Mouse (Mus musculus) midbrain, postnatal 0 days (tissue): ENCODE data around the gene Slc32a1. TPM values are rescaled to one million over a fixed set of nuclear protein-coding genes. Genes with fewer than 3 reads are reported as not detected.

Experiments used
- ATAC-seq: fragments of 200-750 bp; cut with Nextera tagmentation; 2 replicates; pipeline ENCODE4 v1.8.0; 2017; ENCODE audit warnings: moderate number of reproducible peaks, mild to moderate bottlenecking, moderate TSS enrichment, moderate library complexity; ENCODE audit not compliant: low FRiP score
- DNase-seq: peaks from one replicate; pipeline ENCODE4 v3.0.0-alpha.2; 2015; ENCODE audit warnings: low spot score
- H3K27ac ChIP-seq: fragments of 300-500 bp; sonication (generic); 2 replicates; pipeline ENCODE4 v1.5.1; 2014; ENCODE audit warnings: low read depth, mild to moderate bottlenecking, low read length, mixed read lengths
- H3K27me3 ChIP-seq: fragments of 300-500 bp; sonication (generic); 2 replicates; pipeline ENCODE4 v1.6.1; 2014; ENCODE audit warnings: low read length, control low read depth, mixed read lengths; ENCODE audit not compliant: insufficient read depth
- H3K36me3 ChIP-seq: fragments of 300-500 bp; sonication (generic); 2 replicates; pipeline ENCODE4 v1.6.1; 2014; ENCODE audit warnings: low read length, control low read depth, mixed read lengths; ENCODE audit not compliant: insufficient read depth
- H3K4me1 ChIP-seq: fragments of 300-500 bp; sonication (generic); 2 replicates; pipeline ENCODE4 v1.6.1; 2014; ENCODE audit warnings: mild to moderate bottlenecking, control low read depth, antibody characterized with exemption, low read length, mixed read lengths; ENCODE audit not compliant: insufficient read depth
- H3K4me2 ChIP-seq: fragments of 300-500 bp; sonication (generic); 2 replicates; pipeline ENCODE4 v1.6.1; 2014; ENCODE audit warnings: low read depth, mild to moderate bottlenecking, low read length, mixed read lengths; ENCODE audit not compliant: poor library complexity, severe bottlenecking
- H3K4me3 ChIP-seq: fragments of 300-500 bp; sonication (generic); 2 replicates; pipeline ENCODE4 v1.5.1; 2014; ENCODE audit warnings: low read depth, mild to moderate bottlenecking, low read length, moderate library complexity
- H3K9ac ChIP-seq: fragments of 300-500 bp; sonication (generic); replicated peaks from 2 replicates; pipeline ENCODE4 v1.6.1; 2014; ENCODE audit warnings: mild to moderate bottlenecking, low read length, moderate library complexity, mixed read lengths; ENCODE audit not compliant: poor library complexity, severe bottlenecking
- H3K9me3 ChIP-seq: fragments of 300-500 bp; sonication (generic); 2 replicates; pipeline ENCODE4 v1.6.1; 2016; ENCODE audit warnings: low read length, control low read depth
- CTCF ChIP-seq: IDR thresholded peaks from 2 replicates; pipeline ENCODE4 v1.5.1; 2016; ENCODE audit warnings: antibody characterized with exemption, mild to moderate bottlenecking
- WGBS: fragments of 180-500 bp; shearing (Covaris S2); extraction: QIAGEN DNeasy Blood & Tissue Kit; methylation state at CpG from one replicate; pipeline ENCODE4 v1.1.7; 2014; 5-methylcytosine and 5-hydroxymethylcytosine counted together
- polyA plus RNA-seq: library from polyadenylated mRNA; unstranded; fragments of >200 nt; fragmentation: Nextera tagmentation; extraction: Ambion mirVana; gene quantifications from 2 replicates; pipeline ENCODE4 v1.2.1, GENCODE M21; 2015
- total RNA-seq: library from RNA; depleted of rRNA; stranded (reverse); fragments of >200 nt; gene quantifications from 2 replicates; pipeline ENCODE4 v1.2.3, GENCODE M21; 2014

The Slc32a1 gene
- total and polyA plus RNA-seq, 2 experiments from 2014 or later: 14.3 to 63.6 TPM

- Histone ChIP-seq H3K4me3 (peak overlapping the region; percentile 40), H3K4me2 (peak overlapping the region; percentile 51), H3K27ac (peak overlapping the region; percentile 69), H3K27me3 (peaks cover 16% of the 10 kb centered on the region), H3K9me3 (no peaks in the 10 kb centered on the region), H3K36me3 (no peaks in the 10 kb centered on the region), H3K9ac (no peak overlapping the region; the same call in 1 of the 2 replicates), H3K4me1 (no peaks in the 10 kb centered on the region)
- DNase-seq: peak; percentile 75
- ATAC-seq: no peak
- TF ChIP-seq CTCF: no peak
- 9% methylated on average over 4 of the region's 4 CpGs for WGBS
Measured at GRCm38 (mm10) chr2:158606511-158606964, 4.0 kb upstream of the Slc32a1 start.

- WGBS: under 1% methylated on average over 27 of the region's 27 CpGs
- no peaks in the 10 kb centered on the region for H3K9me3 ChIP-seq
- DNase-seq (peak; percentile 47), ATAC-seq (no peak)
- peak overlapping the region; percentile 51 for H3K4me2 ChIP-seq
- no peaks in the 10 kb centered on the region for H3K4me1 ChIP-seq
- TF ChIP-seq CTCF: no peak
- peak overlapping the region; percentile 79 for H3K27ac ChIP-seq
- H3K9ac ChIP-seq: peak overlapping the region; percentile 63
- no peaks in the 10 kb centered on the region for H3K36me3 ChIP-seq
- peaks cover 33% of the 10 kb centered on the region for H3K27me3 ChIP-seq
- peak overlapping the region; percentile 40 for H3K4me3 ChIP-seq
Measured at GRCm38 (mm10) chr2:158609681-158610080, 886 bp upstream of the Slc32a1 start.

- Histone ChIP-seq H3K27me3 (peaks cover 40% of the 10 kb centered on the region), H3K4me1 (no peaks in the 10 kb centered on the region; the same call in 1 of the 2 replicates), H3K4me2 (peak overlapping the region; percentile 51), H3K4me3 (peak overlapping the region; percentile 40), H3K36me3 (no peaks in the 10 kb centered on the region), H3K9me3 (no peaks in the 10 kb centered on the region), H3K9ac (peak overlapping the region; percentile 63), H3K27ac (peak overlapping the region; percentile 79)
- no peak for DNase-seq
- no peak for ATAC-seq
- TF ChIP-seq CTCF: no peak
- under 1% methylated on average over 30 of the region's 30 CpGs for WGBS
Measured at GRCm38 (mm10) chr2:158611326-158611719, 756 bp downstream of the Slc32a1 start.

- TF ChIP-seq CTCF: no peak
- Histone ChIP-seq H3K27ac (peak overlapping the region; percentile 79), H3K4me1 (no peaks in the 10 kb centered on the region; the same call in 1 of the 2 replicates), H3K4me2 (peak overlapping the region; percentile 51), H3K9ac (peak overlapping the region; percentile 63), H3K27me3 (peaks cover 40% of the 10 kb centered on the region), H3K36me3 (no peaks in the 10 kb centered on the region), H3K4me3 (peak overlapping the region; percentile 40), H3K9me3 (no peaks in the 10 kb centered on the region)
- DNase-seq (peak; percentile 19), ATAC-seq (no peak)
- 2% methylated on average over 30 of the region's 30 CpGs for WGBS
Measured at GRCm38 (mm10) chr2:158611726-158612670, 1.4 kb downstream of the Slc32a1 start.

GRCm38 (mm10) chr2:158612671-158613250 lies 2.2 kb downstream of the Slc32a1 start:
- Histone ChIP-seq H3K27me3 (peaks cover 40% of the 10 kb centered on the region), H3K9ac (peak overlapping the region; percentile 63), H3K4me2 (peak overlapping the region; percentile 51), H3K27ac (peak overlapping the region; percentile 47; the same call in 1 of the 2 replicates), H3K4me3 (peak overlapping the region; percentile 40), H3K4me1 (no peaks in the 10 kb centered on the region; the same call in 1 of the 2 replicates), H3K36me3 (no peaks in the 10 kb centered on the region), H3K9me3 (no peaks in the 10 kb centered on the region)
- 7% methylated on average over 10 of the region's 10 CpGs for WGBS
- ATAC-seq (no peak), DNase-seq (no peak)
- TF ChIP-seq CTCF: no peak
